Comparison of ENCODE assay signal across 8 mouse cellular contexts in the genomic region with DNA sequence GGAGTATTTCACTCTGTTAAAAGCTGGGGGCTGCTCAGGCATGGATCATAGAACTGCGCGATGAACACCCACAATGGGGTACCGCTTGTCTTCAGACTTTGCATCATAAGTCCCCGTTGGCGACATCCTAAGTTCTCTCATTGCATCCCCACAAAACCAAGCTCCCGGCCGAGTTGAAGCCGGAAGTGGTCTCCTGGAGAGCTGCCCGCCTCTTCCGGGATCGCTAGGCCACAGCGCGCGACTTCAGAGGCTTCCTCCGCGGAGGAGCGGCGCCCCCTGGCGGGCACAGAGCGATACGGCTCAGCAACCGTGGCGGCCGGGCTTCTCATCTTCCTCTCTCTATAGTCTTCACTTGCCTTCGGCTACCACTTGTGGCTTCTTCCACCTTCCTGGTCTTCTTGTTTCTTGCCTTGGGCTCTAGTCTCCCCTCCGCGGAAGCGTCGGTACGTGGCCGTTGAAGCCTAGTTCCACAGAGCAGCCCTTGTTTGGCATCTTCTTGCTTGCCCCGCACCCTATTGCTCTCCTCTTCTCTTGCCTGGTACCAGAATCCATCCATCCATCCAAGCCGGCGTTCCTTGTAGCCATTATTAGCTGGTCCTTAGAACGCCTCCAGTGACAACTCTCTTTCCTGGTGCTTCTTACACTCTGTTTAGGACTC. TPM values are rescaled to one million over a fixed set of nuclear protein-coding genes. Genes with fewer than 3 reads are reported as not detected.
DNase-seq lines count a peak whose midpoint lies in the region; ATAC-seq lines count a peak whose summit lies in the region.

No protein-coding gene starts in this region.

- peak; percentile 91 to 96 for DNase-seq in adrenal gland, adult (ENCODE audit: inconsistent age in 2 of 2, low spot score in 1 of 2)
- peak; percentile 97 for DNase-seq in embryo, embryonic 10.5 days (ENCODE audit: low spot score)
- peak; percentile 86 for DNase-seq in gastrocnemius, postnatal 25 days
- peak; percentile 87 to 89 for DNase-seq in left cerebral cortex, postnatal 36 days (ENCODE audit: low spot score in 2 of 2)
- DNase-seq in midbrain, embryonic 10.5 days (ENCODE audit: low spot score) = peak; percentile 94
- DNase-seq in right cerebral cortex, postnatal 36 days (ENCODE audit: low spot score in 2 of 2) = peak; percentile 77 to 80
- peak; percentile 85 to 94 for DNase-seq in urinary bladder, postnatal 4 days (ENCODE audit: low spot score in 2 of 2)

- H3K36me3 ChIP-seq in intestine, embryonic 15.5 days = no peaks in the 10 kb centered on the region
- no peaks in the 10 kb centered on the region for H3K36me3 ChIP-seq in midbrain, embryonic 10.5 days

- WGBS in intestine, embryonic 15.5 days = 4% methylated on average over 35 of the region's 35 CpGs
- 6% methylated on average over 35 of the region's 35 CpGs for WGBS in midbrain, embryonic 10.5 days

- 0 out of 2 replicates have a peak overlapping the region, but pooled peaks have one; percentile 6 for H3K27ac ChIP-seq in intestine, embryonic 15.5 days
- peak overlapping the region; percentile 90 for H3K27ac ChIP-seq in midbrain, embryonic 10.5 days (replicated peaks)

- intact Hi-C loops in left cerebral cortex, postnatal 36 days (cut with DNase I) = loop anchor here (1.0 to 2.0 kb wide), 4 partner anchors 18 to 94 kb away; no protein-coding TSS in a partner anchor

- H3K9me3 ChIP-seq in intestine, embryonic 15.5 days = no peaks in the 10 kb centered on the region
- H3K9me3 ChIP-seq in midbrain, embryonic 10.5 days (replicated peaks) = no peaks in the 10 kb centered on the region

- no peaks in the 10 kb centered on the region for H3K27me3 ChIP-seq in intestine, embryonic 15.5 days (replicated peaks)
- H3K27me3 ChIP-seq in midbrain, embryonic 10.5 days (ENCODE audit: low read depth, poor library complexity, severe bottlenecking) = 0 out of 2 replicates have a peak, but pooled peaks cover 5% of the 10 kb centered on the region

- peak; percentile 81 for ATAC-seq in intestine, embryonic 15.5 days

- 0 out of 2 replicates have a peak, but pooled peaks cover 3% of the 10 kb centered on the region for H3K4me1 ChIP-seq in intestine, embryonic 15.5 days (replicated peaks)
- peaks cover 46% of the 10 kb centered on the region for H3K4me1 ChIP-seq in midbrain, embryonic 10.5 days

- peak overlapping the region; percentile 32 for H3K4me3 ChIP-seq in intestine, embryonic 15.5 days (replicated peaks)
- peak overlapping the region; percentile 54 for H3K4me3 ChIP-seq in midbrain, embryonic 10.5 days

- peak overlapping the region; percentile 69 for H3K4me2 ChIP-seq in intestine, embryonic 15.5 days (replicated peaks)

- peak overlapping the region; percentile 42 for H3K9ac ChIP-seq in intestine, embryonic 15.5 days

RNA-seq across cellular contexts. Expression of a gene that starts 9.5 kb away (rescaled TPM):
- total RNA-seq in gastrocnemius, postnatal 25 days (2021) = 10 to 100 TPM; 73.2 to 87.6 TPM
- polyA plus RNA-seq in intestine, embryonic 15.5 days (2015; fragmentation: Nextera tagmentation; extraction: Ambion mirVana) = 334 and 335 TPM in 2 replicates
- total RNA-seq in left cerebral cortex, postnatal 36 days (2021) = 100 to 1,000 TPM; 215 to 221 TPM
- polyA plus RNA-seq in midbrain, embryonic 10.5 days (2016; fragmentation: Nextera tagmentation; extraction: Ambion mirVana) = 629 and 656 TPM in 2 replicates

RNA-seq across cellular contexts. Expression of a gene that starts 24.7 kb away (rescaled TPM):
- total RNA-seq in gastrocnemius, postnatal 25 days (2021) = 10 to 100 TPM; 72.1 to 77.5 TPM
- polyA plus RNA-seq in intestine, embryonic 15.5 days (2015; fragmentation: Nextera tagmentation; extraction: Ambion mirVana) = 8.4 and 16.0 TPM in 2 replicates
- total RNA-seq in left cerebral cortex, postnatal 36 days (2021) = 10 to 100 TPM; 66.3 to 66.8 TPM
- 9.3 and 11.6 TPM in 2 replicates for polyA plus RNA-seq in midbrain, embryonic 10.5 days (2016; fragmentation: Nextera tagmentation; extraction: Ambion mirVana)

RNA-seq across cellular contexts. Expression of a gene that starts 34.9 kb away (rescaled TPM):
- not detected for total RNA-seq in gastrocnemius, postnatal 25 days (2021)
- 0.82 and 1.9 TPM in 2 replicates for polyA plus RNA-seq in intestine, embryonic 15.5 days (2015; fragmentation: Nextera tagmentation; extraction: Ambion mirVana)
- total RNA-seq in left cerebral cortex, postnatal 36 days (2021) = 1 to 10 TPM in 1 of 2 experiments, under 1 TPM in 1; 0.41 to 1.2 TPM
- polyA plus RNA-seq in midbrain, embryonic 10.5 days (2016; fragmentation: Nextera tagmentation; extraction: Ambion mirVana) = 3.2 and 3.6 TPM in 2 replicates

RNA-seq across cellular contexts. Expression of a gene that starts 35.6 kb away (rescaled TPM):
- total RNA-seq in gastrocnemius, postnatal 25 days (2021) = 10 to 100 TPM; 18.1 to 19.4 TPM
- 34.7 and 37.5 TPM in 2 replicates for polyA plus RNA-seq in intestine, embryonic 15.5 days (2015; fragmentation: Nextera tagmentation; extraction: Ambion mirVana)
- 1 to 10 TPM; 2.6 to 3.1 TPM for total RNA-seq in left cerebral cortex, postnatal 36 days (2021)
- polyA plus RNA-seq in midbrain, embryonic 10.5 days (2016; fragmentation: Nextera tagmentation; extraction: Ambion mirVana) = 1.8 and 3.2 TPM in 2 replicates

RNA-seq across cellular contexts. Expression of a gene that starts 57.2 kb away (rescaled TPM):
- 10 to 100 TPM; 44.2 to 45.3 TPM for total RNA-seq in gastrocnemius, postnatal 25 days (2021)
- polyA plus RNA-seq in intestine, embryonic 15.5 days (2015; fragmentation: Nextera tagmentation; extraction: Ambion mirVana) = 66.4 and 81.9 TPM in 2 replicates
- total RNA-seq in left cerebral cortex, postnatal 36 days (2021) = 10 to 100 TPM; 11.1 to 13.8 TPM
- 46.3 and 56.8 TPM in 2 replicates for polyA plus RNA-seq in midbrain, embryonic 10.5 days (2016; fragmentation: Nextera tagmentation; extraction: Ambion mirVana)

Comparison
In these comparisons a context has a peak if more than half of its experiments do, and no peak if none do; other contexts are left out.
1. Peak in every context shown above with its lines: DNase-seq, ATAC-seq, H3K4me3 ChIP-seq and H3K27ac ChIP-seq.